Mouse (Mus musculus): Measurements from ENCODE around the gene Trim2.

GRCm38 (mm10) chr3:84260024-84260535 is 46.6 kb downstream of the Trim2 start:
- TF ChIP-seq CTCF (IDR thresholded peaks at IDR 0.05; ENCODE audit: borderline replicate concordance, extremely low read depth, insufficient read depth, insufficient read length) = no peak
- TF ChIP-seq POLR2A (IDR thresholded peaks at IDR 0.05; ENCODE audit: borderline replicate concordance, extremely low read depth, insufficient read depth, insufficient read length, poor library complexity, severe bottlenecking) = no peak
